Mouse (Mus musculus): ENCODE data around the gene Ctnna2.
A peak's percentile ranks its signal among the peaks of the same experiment; 100 is the strongest.

Ctnna2 gene

GRCm38 (mm10) chr6:77265163-77265562 is 714.3 kb downstream of the Ctnna2 start:
- no peak for DNase-seq (ENCODE audit: low spot score in 2 of 2)

- DNase-seq (ENCODE audit: low spot score in 2 of 2): no peak
These were observed 722.0 kb downstream of the Ctnna2 start for GRCm38 (mm10) chr6:77257358-77258105.

GRCm38 (mm10) chr6:77256348-77256747 is 723.2 kb downstream of the Ctnna2 start:
- DNase-seq (ENCODE audit: low spot score in 2 of 2): no peak

GRCm38 (mm10) chr6:77253480-77253879 is 726.0 kb downstream of the Ctnna2 start:
- no peak for DNase-seq (ENCODE audit: low spot score in 2 of 2)

GRCm38 (mm10) chr6:77243541-77244231 is 735.8 kb downstream of the Ctnna2 start:
- DNase-seq (ENCODE audit: low spot score in 2 of 2): peak; percentile 60 to 64

- peak; percentile 85 for DNase-seq (ENCODE audit: low spot score in 2 of 2)
These were observed 736.7 kb downstream of the Ctnna2 start, which contains the start of gene Lrrtm1 for GRCm38 (mm10) chr6:77242601-77243406. Lrrtm1 (plus strand) TSS chr6:77242689.

GRCm38 (mm10) chr6:77240426-77240825 is 739.1 kb downstream of the Ctnna2 start:
- DNase-seq (ENCODE audit: low spot score in 2 of 2): no peak

- DNase-seq (ENCODE audit: low spot score in 2 of 2): peak; percentile 74 to 79
These were observed 756.5 kb downstream of the Ctnna2 start for GRCm38 (mm10) chr6:77222849-77223638.

GRCm38 (mm10) chr6:77220776-77221175 is 758.7 kb downstream of the Ctnna2 start:
- DNase-seq (ENCODE audit: low spot score in 2 of 2): no peak

GRCm38 (mm10) chr6:77218875-77219274 is 760.6 kb downstream of the Ctnna2 start:
- DNase-seq (ENCODE audit: low spot score in 2 of 2): no peak

- DNase-seq (ENCODE audit: low spot score in 2 of 2): no peak
These were observed 764.2 kb downstream of the Ctnna2 start for GRCm38 (mm10) chr6:77215322-77215721.

GRCm38 (mm10) chr6:77213757-77214409 is 765.6 kb downstream of the Ctnna2 start:
- no peak for DNase-seq (ENCODE audit: low spot score in 2 of 2)

GRCm38 (mm10) chr6:77209929-77210328 is 769.6 kb downstream of the Ctnna2 start:
- DNase-seq (ENCODE audit: low spot score in 2 of 2): no peak

GRCm38 (mm10) chr6:77209183-77209582 is 770.3 kb downstream of the Ctnna2 start:
- peak; percentile 47 to 60 for DNase-seq (ENCODE audit: low spot score in 2 of 2)

GRCm38 (mm10) chr6:77199375-77199774 is 780.1 kb downstream of the Ctnna2 start:
- DNase-seq (ENCODE audit: low spot score in 2 of 2): no peak

- no peak for DNase-seq (ENCODE audit: low spot score in 2 of 2)
These were observed 782.8 kb downstream of the Ctnna2 start for GRCm38 (mm10) chr6:77196650-77197049.

GRCm38 (mm10) chr6:77191635-77192034 is 787.9 kb downstream of the Ctnna2 start:
- no peak for DNase-seq (ENCODE audit: low spot score in 2 of 2)

GRCm38 (mm10) chr6:77188628-77189027 is 790.9 kb downstream of the Ctnna2 start:
- no peak for DNase-seq (ENCODE audit: low spot score in 2 of 2)

- no peak for DNase-seq (ENCODE audit: low spot score in 2 of 2)
These were observed 793.7 kb downstream of the Ctnna2 start for GRCm38 (mm10) chr6:77185751-77186150.

- peak in 1 of 2 experiments; percentile 28 for DNase-seq (ENCODE audit: low spot score in 2 of 2)
These were observed 794.6 kb downstream of the Ctnna2 start for GRCm38 (mm10) chr6:77184896-77185295.

GRCm38 (mm10) chr6:77175764-77176163 is 803.7 kb downstream of the Ctnna2 start:
- no peak for DNase-seq (ENCODE audit: low spot score in 2 of 2)

All from right cerebral cortex, adult 2 months (tissue).